Mouse (Mus musculus): ENCODE data around the gene Cysrt1. TPM values are rescaled to one million over a fixed set of nuclear protein-coding genes. Genes with fewer than 3 reads are reported as not detected.
A peak's percentile ranks its signal among the peaks of the same experiment; 100 is the strongest.

Cysrt1 gene
- polyA plus RNA-seq, 1 experiment from 2014 or later, result not detected

- WGBS, result 13% methylated on average over 8 of the region's 8 CpGs
These were observed 45.9 kb downstream of the Cysrt1 start, which contains the start of gene Tor4a for GRCm38 (mm10) chr2:25196172-25196954. Tor4a (minus strand) TSS chr2:25196886.

DNA sequence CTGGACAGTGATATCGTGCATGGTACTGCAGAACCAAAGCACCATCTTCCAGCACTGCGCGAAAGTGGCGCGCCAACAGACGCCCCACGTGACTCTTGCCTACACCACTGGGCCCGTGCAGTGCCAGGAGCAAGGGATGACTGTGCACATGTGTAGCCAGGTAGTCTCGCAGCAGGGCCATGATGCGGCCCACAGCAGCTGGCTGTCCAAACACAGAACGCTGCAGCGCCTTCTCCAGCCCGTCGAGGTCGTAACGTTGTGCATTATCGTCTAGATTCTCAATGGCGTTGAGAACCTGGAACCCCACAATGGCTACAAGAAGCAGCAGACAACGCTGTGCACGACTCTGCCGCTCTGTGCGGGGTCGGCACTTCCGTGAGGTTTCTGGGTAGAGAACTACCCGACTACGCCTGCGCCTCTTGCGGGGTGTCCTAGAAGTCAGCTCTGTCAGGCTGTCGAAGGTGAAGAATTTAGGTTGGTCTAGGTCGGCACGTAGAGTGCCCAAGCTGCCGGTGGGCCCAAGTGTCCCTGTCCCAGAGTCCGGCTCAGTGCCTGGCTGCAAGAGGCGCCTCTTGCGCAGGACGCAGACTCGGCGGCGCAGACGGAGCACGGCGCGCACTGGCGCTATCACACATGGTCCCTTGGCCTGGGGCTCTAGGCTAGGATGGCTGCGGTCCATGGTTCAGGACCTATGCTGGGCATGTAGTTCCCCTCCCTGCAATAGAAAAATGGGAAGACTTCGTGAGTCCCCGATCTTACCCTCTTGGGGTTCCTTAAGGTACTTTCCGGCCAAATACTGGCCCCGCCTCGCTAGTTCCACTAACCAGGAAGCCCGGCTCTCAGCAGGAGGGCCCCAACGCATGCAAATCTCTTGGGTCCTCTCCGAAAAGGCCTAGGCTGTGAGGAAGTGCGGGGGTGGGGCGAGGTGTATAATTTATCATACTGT, 46.8 kb downstream of the Cysrt1 start:
- Histone ChIP-seq H3K36me3 (ENCODE audit: control insufficient read depth, insufficient read depth, low read length) (peaks cover 2% of the 10 kb centered on the region; the same call in 1 of the 2 replicates), H3K4me2 (ENCODE audit: low read depth) (peak overlapping the region; percentile 8; the same call in 1 of the 2 replicates), H3K4me3 (ENCODE audit: low read depth, low read length) (no peak overlapping the region), H3K27ac (ENCODE audit: low read depth, low read length) (no peak overlapping the region), H3K27me3 (ENCODE audit: control insufficient read depth, insufficient read depth, low read length) (peaks cover 19% of the 10 kb centered on the region), H3K9ac (ENCODE audit: low read length) (no peak overlapping the region), H3K4me1 (ENCODE audit: control insufficient read depth, insufficient read depth, low read length) (no peaks in the 10 kb centered on the region), H3K9me3 (ENCODE audit: control insufficient read depth, low read length) (no peaks in the 10 kb centered on the region)
- WGBS, result 20% methylated on average over 55 of the region's 55 CpGs
- ATAC-seq (ENCODE audit: insufficient read depth, low FRiP score, low TSS enrichment) (no peak), DNase-seq (ENCODE audit: low spot score) (no peak)

More at GRCm38 (mm10) chr2:25196172-25196954, 45.9 kb downstream of the Cysrt1 start, which contains the start of gene Tor4a:
- no peak for DNase-seq (ENCODE audit: low spot score)
- ATAC-seq (ENCODE audit: insufficient read depth, low FRiP score, low TSS enrichment), result no peak
- H3K4me2 ChIP-seq (ENCODE audit: low read depth), result no peak within 1 kb of the TSS; the same call in 1 of the 2 replicates
- no peak within 1 kb of the TSS for H3K9ac ChIP-seq (ENCODE audit: low read length)
- peaks cover 19% of the 10 kb centered on the region for H3K27me3 ChIP-seq (ENCODE audit: control insufficient read depth, insufficient read depth, low read length)
- no peak within 1 kb of the TSS for H3K4me3 ChIP-seq (ENCODE audit: low read depth, low read length)
- H3K36me3 ChIP-seq (ENCODE audit: control insufficient read depth, insufficient read depth, low read length), result peaks cover 3% of the 10 kb centered on the region; the same call in 1 of the 2 replicates
- no peaks in the 10 kb centered on the region for H3K4me1 ChIP-seq (ENCODE audit: control insufficient read depth, insufficient read depth, low read length)
- H3K9me3 ChIP-seq (ENCODE audit: control insufficient read depth, low read length), result no peaks in the 10 kb centered on the region
- H3K27ac ChIP-seq (ENCODE audit: low read depth, low read length), result no peak within 1 kb of the TSS

- H3K9me3 ChIP-seq (ENCODE audit: control insufficient read depth, low read length), result no peaks in the 10 kb centered on the region
- WGBS, result 85% methylated on average over 17 of the region's 17 CpGs
- ATAC-seq (ENCODE audit: insufficient read depth, low FRiP score, low TSS enrichment), result no peak
- no peak overlapping the region for H3K4me3 ChIP-seq (ENCODE audit: low read depth, low read length)
- no peaks in the 10 kb centered on the region for H3K36me3 ChIP-seq (ENCODE audit: control insufficient read depth, insufficient read depth, low read length)
- no peak overlapping the region for H3K9ac ChIP-seq (ENCODE audit: low read length)
- H3K27ac ChIP-seq (ENCODE audit: low read depth, low read length), result no peak overlapping the region
- H3K27me3 ChIP-seq (ENCODE audit: control insufficient read depth, insufficient read depth, low read length), result peaks cover 19% of the 10 kb centered on the region
- no peak overlapping the region for H3K4me2 ChIP-seq (ENCODE audit: low read depth)
- no peak for DNase-seq (ENCODE audit: low spot score)
- no peaks in the 10 kb centered on the region for H3K4me1 ChIP-seq (ENCODE audit: control insufficient read depth, insufficient read depth, low read length)
These were observed 47.6 kb downstream of the Cysrt1 start for GRCm38 (mm10) chr2:25194486-25195171.

DNA sequence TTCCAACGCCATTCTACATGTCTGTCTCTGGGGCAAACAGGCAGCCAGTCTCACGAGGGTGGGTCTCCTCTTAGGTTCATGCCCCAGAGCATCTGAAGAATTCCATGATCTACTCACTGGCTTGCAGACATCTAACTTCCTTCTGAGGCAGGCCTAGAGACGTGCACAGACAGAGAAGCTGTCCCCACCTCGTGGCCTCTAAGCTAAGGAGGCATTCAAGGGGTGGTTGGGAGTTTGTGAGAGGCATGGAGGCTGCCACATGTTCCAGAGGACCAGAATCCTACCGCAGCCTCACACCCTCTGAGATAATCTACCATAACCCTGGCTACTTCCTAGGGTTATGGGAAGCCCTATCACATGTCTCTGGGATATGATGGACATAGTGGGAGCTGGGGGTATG, 48.2 kb downstream of the Cysrt1 start:
- no peak overlapping the region for H3K4me2 ChIP-seq (ENCODE audit: low read depth)
- DNase-seq (ENCODE audit: low spot score), result no peak

GRCm38 (mm10) chr2:25193330-25193770, 48.9 kb downstream of the Cysrt1 start:
- no peak overlapping the region for H3K27ac ChIP-seq (ENCODE audit: low read depth, low read length)
- no peaks in the 10 kb centered on the region for H3K36me3 ChIP-seq (ENCODE audit: control insufficient read depth, insufficient read depth, low read length)
- no peak overlapping the region for H3K4me2 ChIP-seq (ENCODE audit: low read depth)
- H3K27me3 ChIP-seq (ENCODE audit: control insufficient read depth, insufficient read depth, low read length), result peaks cover 19% of the 10 kb centered on the region
- no peaks in the 10 kb centered on the region for H3K9me3 ChIP-seq (ENCODE audit: control insufficient read depth, low read length)
- H3K4me3 ChIP-seq (ENCODE audit: low read depth, low read length), result no peak overlapping the region
- WGBS, result 5% methylated on average over 6 of the region's 6 CpGs
- ATAC-seq (ENCODE audit: insufficient read depth, low FRiP score, low TSS enrichment) (peak; percentile 57), DNase-seq (ENCODE audit: low spot score) (peak; percentile 84)
- H3K9ac ChIP-seq (ENCODE audit: low read length), result no peak overlapping the region
- H3K4me1 ChIP-seq (ENCODE audit: control insufficient read depth, insufficient read depth, low read length), result no peaks in the 10 kb centered on the region

More for the DNA sequence above, 48.2 kb downstream of the Cysrt1 start:
- ATAC-seq (ENCODE audit: insufficient read depth, low FRiP score, low TSS enrichment), result no peak
- Histone ChIP-seq H3K27me3 (ENCODE audit: control insufficient read depth, insufficient read depth, low read length) (peaks cover 19% of the 10 kb centered on the region), H3K4me1 (ENCODE audit: control insufficient read depth, insufficient read depth, low read length) (no peaks in the 10 kb centered on the region), H3K36me3 (ENCODE audit: control insufficient read depth, insufficient read depth, low read length) (no peaks in the 10 kb centered on the region), H3K27ac (ENCODE audit: low read depth, low read length) (no peak overlapping the region), H3K9me3 (ENCODE audit: control insufficient read depth, low read length) (no peaks in the 10 kb centered on the region), H3K9ac (ENCODE audit: low read length) (no peak overlapping the region), H3K4me3 (ENCODE audit: low read depth, low read length) (no peak overlapping the region)
- WGBS, result 80% methylated on average over 5 of the region's 5 CpGs

Other genes starting within 250 kb of the Cysrt1 start
- 52.6 and 56.1 TPM in 2 replicates for gene Nsmf, start 188.1 kb downstream of the Cysrt1 start, polyA plus RNA-seq (2014; fragmentation: Nextera tagmentation; extraction: Ambion mirVana)
- not detected in 2 replicates for gene Entpd8, start 162.1 kb downstream of the Cysrt1 start, polyA plus RNA-seq (2014; fragmentation: Nextera tagmentation; extraction: Ambion mirVana)
- gene Noxa1, start 147.3 kb downstream of the Cysrt1 start, polyA plus RNA-seq (2014; fragmentation: Nextera tagmentation; extraction: Ambion mirVana), result 0.29 TPM in 1 of 2 replicates, not detected in the other
- gene Nrarp, start 61.7 kb downstream of the Cysrt1 start, polyA plus RNA-seq (2014; fragmentation: Nextera tagmentation; extraction: Ambion mirVana), result 53.7 and 57.8 TPM in 2 replicates
- 1.6 and 1.9 TPM in 2 replicates for gene Tor4a, start 45.6 kb downstream of the Cysrt1 start, polyA plus RNA-seq (2014; fragmentation: Nextera tagmentation; extraction: Ambion mirVana)
- 94.8 and 99.8 TPM in 2 replicates for gene Nelfb, start 31.0 kb downstream of the Cysrt1 start, polyA plus RNA-seq (2014; fragmentation: Nextera tagmentation; extraction: Ambion mirVana)
- not detected in 2 replicates for gene Stpg3, start 27.8 kb downstream of the Cysrt1 start, polyA plus RNA-seq (2014; fragmentation: Nextera tagmentation; extraction: Ambion mirVana)
- gene Fam166a, start 23.7 kb downstream of the Cysrt1 start, polyA plus RNA-seq (2014; fragmentation: Nextera tagmentation; extraction: Ambion mirVana), result not detected in 2 replicates
- 515 and 528 TPM in 2 replicates for gene Tubb4b, start 17.8 kb downstream of the Cysrt1 start, polyA plus RNA-seq (2014; fragmentation: Nextera tagmentation; extraction: Ambion mirVana)
- not detected in 2 replicates for gene Slc34a3, start 8.1 kb downstream of the Cysrt1 start, polyA plus RNA-seq (2014; fragmentation: Nextera tagmentation; extraction: Ambion mirVana)
- not detected in 2 replicates for gene Rnf224, start 5.7 kb downstream of the Cysrt1 start, polyA plus RNA-seq (2014; fragmentation: Nextera tagmentation; extraction: Ambion mirVana)
- 29.9 and 34.0 TPM in 2 replicates for gene Rnf208, start 197 bp downstream of the Cysrt1 start, polyA plus RNA-seq (2014; fragmentation: Nextera tagmentation; extraction: Ambion mirVana)
- 5.1 and 6.6 TPM in 2 replicates for gene AL732309.1, start 4.4 kb upstream of the Cysrt1 start, polyA plus RNA-seq (2014; fragmentation: Nextera tagmentation; extraction: Ambion mirVana)
- gene Tmem203, start 13.0 kb upstream of the Cysrt1 start, polyA plus RNA-seq (2014; fragmentation: Nextera tagmentation; extraction: Ambion mirVana), result 11.4 and 13.0 TPM in 2 replicates
- 4.0 and 5.3 TPM in 2 replicates for gene Tprn, start 20.2 kb upstream of the Cysrt1 start, polyA plus RNA-seq (2014; fragmentation: Nextera tagmentation; extraction: Ambion mirVana)
- 217 and 227 TPM in 2 replicates for gene Ssna1, start 30.0 kb upstream of the Cysrt1 start, polyA plus RNA-seq (2014; fragmentation: Nextera tagmentation; extraction: Ambion mirVana)
- 120 and 128 TPM in 2 replicates for gene Anapc2, start 30.0 kb upstream of the Cysrt1 start, polyA plus RNA-seq (2014; fragmentation: Nextera tagmentation; extraction: Ambion mirVana)
- gene Tmem210, start 45.7 kb upstream of the Cysrt1 start, polyA plus RNA-seq (2014; fragmentation: Nextera tagmentation; extraction: Ambion mirVana), result not detected in 2 replicates
- gene Lrrc26, start 47.5 kb upstream of the Cysrt1 start, polyA plus RNA-seq (2014; fragmentation: Nextera tagmentation; extraction: Ambion mirVana), result not detected in 2 replicates
- gene Grin1, start 76.7 kb upstream of the Cysrt1 start, polyA plus RNA-seq (2014; fragmentation: Nextera tagmentation; extraction: Ambion mirVana), result 2.5 and 3.7 TPM in 2 replicates
- gene Man1b1, start 89.9 kb upstream of the Cysrt1 start, polyA plus RNA-seq (2014; fragmentation: Nextera tagmentation; extraction: Ambion mirVana), result 65.8 and 87.4 TPM in 2 replicates
- gene Dpp7, start 113.9 kb upstream of the Cysrt1 start, polyA plus RNA-seq (2014; fragmentation: Nextera tagmentation; extraction: Ambion mirVana), result 16.2 and 20.6 TPM in 2 replicates
- 5.1 and 7.0 TPM in 2 replicates for gene Uap1l1, start 123.2 kb upstream of the Cysrt1 start, polyA plus RNA-seq (2014; fragmentation: Nextera tagmentation; extraction: Ambion mirVana)
- gene Sapcd2, start 129.9 kb upstream of the Cysrt1 start, polyA plus RNA-seq (2014; fragmentation: Nextera tagmentation; extraction: Ambion mirVana), result 49.2 and 53.7 TPM in 2 replicates
- gene Entpd2, start 153.4 kb upstream of the Cysrt1 start, polyA plus RNA-seq (2014; fragmentation: Nextera tagmentation; extraction: Ambion mirVana), result 0.12 TPM in 1 of 2 replicates, not detected in the other
- 133 TPM in 2 replicates for gene Npdc1, start 156.9 kb upstream of the Cysrt1 start, polyA plus RNA-seq (2014; fragmentation: Nextera tagmentation; extraction: Ambion mirVana)
- 0.11 TPM in 1 of 2 replicates, not detected in the other for gene Fut7, start 180.8 kb upstream of the Cysrt1 start, polyA plus RNA-seq (2014; fragmentation: Nextera tagmentation; extraction: Ambion mirVana)
- 5.0 and 5.6 TPM in 2 replicates for gene Abca2, start 186.3 kb upstream of the Cysrt1 start, polyA plus RNA-seq (2014; fragmentation: Nextera tagmentation; extraction: Ambion mirVana)
- 0.72 and 0.89 TPM in 2 replicates for gene Clic3, start 214.4 kb upstream of the Cysrt1 start, polyA plus RNA-seq (2014; fragmentation: Nextera tagmentation; extraction: Ambion mirVana)
- 22.0 and 26.3 TPM in 2 replicates for gene Paxx, start 218.6 kb upstream of the Cysrt1 start, polyA plus RNA-seq (2014; fragmentation: Nextera tagmentation; extraction: Ambion mirVana)
- gene Ptgds, start 227.6 kb upstream of the Cysrt1 start, polyA plus RNA-seq (2014; fragmentation: Nextera tagmentation; extraction: Ambion mirVana), result 0.43 TPM in 1 of 2 replicates, not detected in the other

Measured in neural tube, embryonic 11.5 days (tissue).